Mouse (Mus musculus) induced T-regulatory cell, adult 2 months (primary cell): Measurements from ENCODE around the gene Ubxn11.
A peak's percentile ranks its signal among the peaks of the same experiment; 100 is the strongest.

ENCODE experiments used
- DNase-seq: peaks from one replicate; pipeline ENCODE4 v3.0.0-alpha.2; 2012; ENCODE audit warnings: low read depth

The Ubxn11 gene

DNA sequence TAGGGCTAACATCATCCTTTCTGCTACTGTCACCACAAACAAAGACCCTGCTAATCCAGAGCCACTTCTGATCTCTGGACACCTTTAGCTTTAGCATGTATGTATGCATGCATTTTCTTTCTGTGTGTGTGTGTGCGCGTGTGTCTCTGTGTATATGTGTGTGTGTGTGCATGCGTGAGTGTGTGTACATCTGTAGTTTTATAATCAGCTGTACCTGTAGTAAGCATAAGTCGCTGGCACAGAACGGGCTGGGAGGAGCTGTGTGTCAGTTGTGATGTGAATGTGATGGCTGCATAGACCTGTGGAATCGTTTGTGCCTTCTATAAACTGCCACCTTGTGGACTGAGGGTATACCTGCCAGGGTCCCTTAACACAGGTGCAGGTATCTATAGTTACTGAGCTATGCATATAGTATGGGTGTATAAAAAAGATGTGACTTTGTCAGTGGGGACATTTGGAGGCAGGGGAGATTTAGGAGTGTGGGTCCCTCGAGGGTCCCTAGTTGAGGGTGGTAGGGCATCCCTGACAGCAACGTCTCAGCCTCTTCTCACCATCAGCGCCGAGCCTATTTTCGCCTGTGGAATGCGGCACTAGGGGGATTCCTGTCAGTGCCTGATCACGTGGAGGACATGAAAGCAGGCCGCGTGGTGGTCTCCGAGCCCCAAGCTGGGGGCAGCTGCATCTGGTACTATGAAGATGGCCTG, 11.7 kb upstream of the Ubxn11 start:
- DNase-seq: peak; percentile 53

DNA sequence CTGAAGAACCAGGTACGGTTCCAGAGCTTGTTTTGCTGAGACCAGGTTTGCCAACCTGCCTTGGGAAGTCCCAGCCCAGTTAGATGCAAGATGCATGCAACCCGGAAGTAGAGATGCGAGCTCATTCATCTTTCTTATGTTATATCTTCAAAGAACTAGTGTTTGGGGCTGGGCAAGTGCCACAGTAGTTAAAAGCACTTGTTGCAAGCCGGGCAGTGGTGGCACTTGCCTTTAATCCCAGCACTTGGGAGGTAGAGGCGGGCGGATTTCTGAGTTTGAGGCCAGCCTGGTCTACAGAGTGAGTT, 11.2 kb upstream of the Ubxn11 start:
- DNase-seq: peak; percentile 71

DNA sequence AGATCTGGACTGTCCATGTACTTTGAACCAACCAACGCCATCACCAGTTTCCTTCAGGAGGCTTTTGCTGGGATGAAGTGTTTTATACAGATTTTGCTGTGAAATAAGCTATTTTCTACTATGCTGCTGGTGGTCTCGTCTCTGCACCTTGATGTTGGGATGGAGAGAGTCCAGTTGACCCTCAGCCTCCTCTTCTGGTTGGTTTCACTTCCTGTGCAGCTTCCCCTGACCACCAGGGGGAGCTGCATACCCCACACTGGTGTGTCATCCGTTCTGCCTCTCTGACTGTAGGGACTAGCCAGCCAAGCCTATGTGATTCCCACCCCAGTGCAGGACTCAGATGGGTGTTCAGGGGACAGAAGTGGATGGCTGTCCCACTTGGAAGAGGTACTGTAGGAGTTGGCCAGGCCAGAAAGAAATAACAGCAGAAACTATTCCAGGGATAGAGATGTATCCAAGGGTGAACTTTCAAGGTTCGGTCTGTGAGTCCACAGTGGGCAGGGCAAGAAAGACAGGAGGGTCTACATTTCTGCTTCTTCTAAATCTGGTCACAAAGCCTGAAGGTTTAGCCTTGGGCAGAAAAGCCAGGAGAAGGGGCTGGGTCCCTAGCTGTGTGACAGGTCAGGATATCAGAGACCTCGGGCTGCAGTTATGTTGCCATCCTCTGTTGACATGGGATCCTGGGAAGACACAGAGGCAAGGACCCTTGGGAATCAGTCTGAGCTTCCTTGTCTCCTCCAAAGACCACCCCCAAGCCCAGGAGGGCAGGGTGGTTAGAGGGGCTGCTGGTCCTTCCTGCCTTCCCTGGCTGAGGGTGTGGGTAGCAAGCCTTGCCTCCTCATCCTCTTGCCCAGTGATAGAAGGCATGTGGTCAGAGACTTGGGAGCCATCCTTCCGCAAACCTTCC, 9.7 kb upstream of the Ubxn11 start:
- peak; percentile 91 for DNase-seq

DNA sequence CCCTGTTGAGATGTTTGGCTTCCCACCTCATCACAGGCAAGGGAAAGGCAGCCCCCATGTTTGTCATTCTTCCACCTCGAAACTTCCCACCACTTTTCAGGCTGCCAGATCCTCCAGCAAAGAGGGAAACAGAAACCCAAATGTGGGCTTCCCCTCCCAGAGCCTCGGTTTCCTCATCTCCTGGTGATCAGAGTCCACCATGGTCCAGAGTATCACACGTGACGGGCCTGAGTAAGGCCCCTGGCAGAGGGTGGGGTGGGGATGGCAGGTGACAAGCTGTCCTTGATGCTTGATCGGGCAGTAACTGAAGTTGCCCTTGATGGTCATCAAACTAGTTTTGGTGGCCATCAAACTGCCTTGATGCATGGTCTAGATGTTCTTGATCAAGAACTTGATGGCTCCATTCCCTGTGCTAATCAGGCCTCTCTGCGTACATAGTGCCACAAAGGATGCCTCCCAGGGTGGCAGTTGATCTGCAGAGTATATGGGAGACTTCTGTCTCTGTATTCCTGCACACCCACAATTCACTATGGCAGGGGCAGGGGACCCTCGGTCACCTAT, 8.3 kb upstream of the Ubxn11 start:
- DNase-seq: peak; percentile 43

DNA sequence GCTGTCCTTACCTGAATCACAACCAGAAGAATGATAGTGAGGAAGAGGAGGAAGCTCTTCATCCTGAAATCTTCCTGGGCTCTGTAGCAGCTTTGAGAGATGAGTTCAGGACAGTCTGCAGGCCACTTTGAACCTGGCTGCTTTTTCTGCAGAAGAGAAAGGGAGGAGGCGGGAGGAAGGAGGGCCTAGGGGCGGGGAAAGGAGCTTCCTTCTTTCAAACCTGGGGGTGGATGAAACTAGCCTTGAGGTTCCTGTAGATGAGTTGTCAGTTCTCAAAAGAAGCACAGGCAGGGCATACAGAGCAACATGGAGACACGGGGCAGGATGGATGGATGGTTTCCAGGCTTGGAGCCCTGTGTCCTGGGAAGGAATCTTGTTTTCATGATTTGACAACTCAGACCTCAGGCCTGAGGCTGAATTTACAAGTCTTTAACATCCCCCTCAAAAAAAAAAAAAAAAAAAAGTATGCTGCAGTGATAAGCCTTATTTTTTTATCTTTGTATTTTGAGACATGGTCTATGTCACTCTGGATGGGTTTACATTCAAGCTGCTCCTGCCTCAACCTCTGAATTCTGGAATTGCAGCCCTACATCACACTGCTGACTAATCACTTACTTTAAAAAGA, 7.3 kb upstream of the Ubxn11 start, which contains the start of gene Cd52:
Cd52 (minus strand) TSS at position 160 of the 625 bp plus-strand sequence.
- DNase-seq: peak; percentile 92

DNA sequence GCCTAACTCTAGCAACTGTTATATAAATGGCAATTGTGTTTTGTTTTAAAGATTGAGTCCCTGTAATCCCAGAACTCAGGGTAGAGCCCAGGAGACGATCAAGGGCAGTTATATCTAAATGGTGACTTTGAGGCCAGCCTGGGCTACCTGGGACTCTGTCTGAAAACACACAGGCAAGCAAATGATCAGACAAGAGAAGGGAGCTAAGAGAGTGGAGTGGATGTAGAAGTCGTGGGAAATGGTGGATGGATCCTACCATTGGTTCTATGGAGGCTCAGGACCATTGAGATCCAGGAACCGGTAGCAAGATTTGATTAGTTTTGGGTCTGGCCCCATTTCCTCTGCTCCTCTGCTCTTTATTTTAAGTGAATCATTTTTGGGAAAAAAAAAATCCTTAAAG, 6.2 kb upstream of the Ubxn11 start:
- peak; percentile 55 for DNase-seq

DNA sequence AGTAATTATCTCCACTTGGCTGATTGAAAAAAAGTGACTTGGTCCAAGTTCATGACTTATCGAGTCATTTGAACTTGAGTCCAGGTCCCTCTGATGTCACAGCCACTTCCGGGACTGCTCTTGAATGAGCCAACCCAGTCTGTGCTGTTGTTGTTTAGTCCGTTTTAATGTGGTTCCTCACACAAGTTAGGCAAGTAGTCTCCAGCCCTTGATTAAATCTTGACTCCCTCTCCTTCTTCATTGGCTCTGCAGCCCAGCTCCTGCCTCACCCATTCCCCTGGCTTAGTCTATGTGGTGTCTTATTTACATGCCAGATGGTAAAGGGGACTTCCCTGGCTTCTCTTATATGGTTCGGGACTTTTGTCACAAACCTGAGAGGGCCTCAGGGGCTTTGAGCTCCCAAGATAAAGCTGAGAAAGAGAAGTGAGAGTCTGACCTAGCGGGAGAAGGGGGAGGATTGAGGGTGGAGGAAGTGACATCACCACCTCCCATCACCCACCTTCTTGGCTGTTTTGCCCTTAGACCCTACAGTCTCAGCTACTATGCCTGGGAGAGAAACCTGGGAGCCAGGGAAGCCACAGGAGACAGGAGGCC, 5.3 kb upstream of the Ubxn11 start:
- peak; percentile 94 for DNase-seq

DNA sequence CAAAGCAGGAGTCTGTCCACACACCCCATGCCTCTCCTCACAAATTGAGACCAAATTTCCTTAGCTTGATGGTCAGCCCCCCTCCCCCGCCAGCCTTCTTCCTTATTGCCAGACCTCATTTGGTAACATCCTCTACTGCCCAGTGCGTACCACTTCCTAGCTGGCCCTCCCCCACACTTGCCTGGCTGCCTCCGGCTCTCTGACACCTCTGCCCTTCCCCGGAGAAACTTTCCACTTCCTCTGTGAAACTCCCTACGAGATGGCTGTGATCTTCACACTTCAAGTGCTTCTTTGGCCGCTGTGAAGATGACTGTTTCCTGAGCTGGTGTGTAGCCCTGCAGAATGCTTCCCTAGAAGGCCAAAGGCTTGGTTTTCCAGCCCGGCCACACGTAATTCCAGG, 3.7 kb upstream of the Ubxn11 start:
- peak; percentile 95 for DNase-seq

DNA sequence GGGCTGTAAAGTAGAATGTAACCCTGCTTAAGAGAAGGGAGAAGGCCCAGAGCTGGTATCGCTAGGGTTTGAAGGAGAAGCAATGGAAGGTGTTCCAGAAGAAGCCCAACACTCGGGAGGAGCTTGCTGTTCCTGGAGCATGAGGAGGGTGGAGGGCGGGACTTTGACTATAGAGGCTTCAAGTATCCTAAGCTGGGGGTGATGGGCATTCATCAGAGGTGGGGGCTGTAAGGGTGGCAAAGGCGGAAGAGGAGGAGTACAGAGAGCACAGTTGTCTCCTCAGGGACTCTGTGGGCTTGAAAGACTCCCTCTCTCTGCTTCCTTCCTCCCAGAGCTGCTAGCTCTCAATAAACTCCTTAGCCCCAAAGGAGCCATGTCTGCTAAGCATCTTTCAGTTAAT, 2.1 kb upstream of the Ubxn11 start:
- peak; percentile 37 for DNase-seq

DNA sequence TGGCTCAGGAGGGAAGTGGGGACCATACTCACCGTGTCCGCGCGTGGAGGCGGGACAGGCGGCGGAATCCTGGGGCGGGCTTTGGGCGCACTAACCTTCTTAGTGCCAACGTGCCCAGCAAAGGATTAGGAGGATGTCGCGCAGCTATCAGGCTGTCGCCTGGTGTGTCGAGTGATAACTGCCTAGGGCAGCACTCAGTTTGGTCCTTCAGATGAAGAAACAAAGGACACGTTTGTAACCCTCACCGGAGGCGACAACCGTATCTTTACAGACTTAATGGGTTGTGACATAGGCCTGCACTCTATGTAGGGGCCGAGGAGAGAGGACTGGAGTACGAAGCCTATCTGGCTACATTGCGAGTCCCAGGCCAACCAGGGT, 361 bp downstream of the Ubxn11 start:
- no peak for DNase-seq

DNA sequence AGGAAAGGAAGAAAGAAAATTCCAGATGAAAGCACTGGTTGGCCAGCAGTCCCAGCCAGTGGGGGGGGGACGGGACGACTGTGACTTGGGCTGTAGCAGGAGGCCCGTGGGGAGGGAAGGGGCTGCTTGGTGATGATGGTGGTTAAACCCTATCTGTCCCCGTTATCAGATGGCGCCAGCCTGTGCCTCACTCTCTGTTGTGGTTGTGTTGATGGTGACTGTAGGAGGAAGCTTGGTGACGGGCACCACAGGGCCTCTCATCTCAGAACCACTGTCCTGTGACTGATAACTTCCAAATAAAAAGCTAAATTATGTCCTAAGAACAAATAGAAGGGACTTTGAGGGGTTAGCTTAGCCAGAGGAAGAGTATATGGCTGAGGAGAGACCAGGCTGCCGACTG, 3.7 kb downstream of the Ubxn11 start:
- peak; percentile 81 for DNase-seq

DNA sequence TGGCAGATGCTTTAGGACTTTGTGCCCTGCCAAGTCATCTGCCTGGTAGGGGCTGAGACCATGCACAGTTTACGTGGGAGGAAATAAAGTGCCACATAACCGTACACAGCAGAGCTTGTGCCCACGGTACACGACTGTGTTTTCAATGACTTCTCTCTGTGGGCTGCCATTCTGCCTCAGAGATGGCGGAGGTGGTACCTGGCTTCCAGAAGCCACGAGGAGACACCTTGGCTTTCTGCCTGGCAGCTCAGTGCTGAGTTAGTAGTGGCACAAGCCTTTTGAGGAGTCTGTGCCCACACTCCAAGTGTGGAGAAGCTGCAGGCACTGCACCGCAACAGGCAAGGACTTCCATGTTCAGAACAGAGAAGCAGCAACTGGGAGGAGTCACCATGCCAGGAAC, 5.4 kb downstream of the Ubxn11 start:
- peak; percentile 39 for DNase-seq

DNA sequence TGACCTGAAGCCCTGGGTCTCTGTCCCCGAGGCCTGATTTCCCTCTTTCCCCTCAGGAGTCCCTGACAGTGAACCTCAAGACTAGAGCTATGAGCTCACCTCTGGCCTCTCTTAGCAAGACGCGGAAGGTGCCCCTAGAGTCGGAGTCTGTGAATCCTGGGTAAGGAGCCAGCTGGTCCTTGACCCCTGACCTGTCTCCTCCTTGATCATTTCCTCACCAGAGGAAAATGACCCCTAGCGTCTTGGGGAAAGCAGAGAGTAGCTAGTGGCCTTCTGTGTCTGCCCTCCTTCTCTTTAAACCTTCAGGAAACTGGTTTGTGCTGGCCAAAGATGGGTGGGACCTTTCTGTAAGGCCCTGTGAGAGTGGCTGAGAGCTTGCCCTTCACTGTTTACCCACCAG, 5.8 kb downstream of the Ubxn11 start:
- no peak for DNase-seq

DNA sequence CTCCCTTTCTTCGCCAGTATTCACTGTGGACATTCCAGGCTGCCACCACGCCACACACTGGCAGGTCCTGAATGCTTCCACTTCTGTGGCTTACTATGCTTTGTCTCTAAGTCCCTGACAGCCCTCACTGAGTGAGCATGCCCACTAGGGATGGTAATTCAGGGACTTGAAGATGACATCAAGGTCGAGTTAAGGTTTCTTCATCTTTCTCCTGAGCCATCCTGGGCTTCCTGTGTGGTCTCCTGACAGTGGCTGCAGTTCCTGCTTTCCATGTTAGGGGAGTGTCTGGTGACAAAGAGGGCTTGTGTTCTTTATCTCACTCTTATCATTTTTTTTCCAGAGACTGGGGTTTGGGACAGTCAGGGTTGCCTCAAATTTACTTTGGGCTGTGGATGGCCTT, 8.3 kb downstream of the Ubxn11 start:
- DNase-seq: no peak

DNA sequence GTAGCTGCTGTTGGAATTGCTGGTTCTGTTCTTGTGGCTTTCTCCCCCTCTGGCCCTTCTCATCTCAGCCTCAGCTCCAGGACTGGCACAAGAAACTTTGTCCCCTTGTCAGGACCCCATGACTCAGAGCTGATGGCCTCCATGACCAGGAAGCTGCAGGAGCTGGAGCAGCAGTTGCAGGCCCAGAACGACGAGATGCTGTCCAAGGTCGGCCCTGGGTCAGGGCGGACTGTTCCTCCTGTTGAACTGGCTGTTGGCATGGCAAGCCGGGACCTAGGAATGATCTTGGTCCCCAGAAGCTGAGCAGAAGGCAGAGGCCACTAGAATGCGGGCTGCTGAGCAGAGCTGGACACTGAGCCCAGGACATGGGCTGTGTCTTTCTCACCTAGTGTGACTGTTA, 10.0 kb downstream of the Ubxn11 start:
- no peak for DNase-seq

DNA sequence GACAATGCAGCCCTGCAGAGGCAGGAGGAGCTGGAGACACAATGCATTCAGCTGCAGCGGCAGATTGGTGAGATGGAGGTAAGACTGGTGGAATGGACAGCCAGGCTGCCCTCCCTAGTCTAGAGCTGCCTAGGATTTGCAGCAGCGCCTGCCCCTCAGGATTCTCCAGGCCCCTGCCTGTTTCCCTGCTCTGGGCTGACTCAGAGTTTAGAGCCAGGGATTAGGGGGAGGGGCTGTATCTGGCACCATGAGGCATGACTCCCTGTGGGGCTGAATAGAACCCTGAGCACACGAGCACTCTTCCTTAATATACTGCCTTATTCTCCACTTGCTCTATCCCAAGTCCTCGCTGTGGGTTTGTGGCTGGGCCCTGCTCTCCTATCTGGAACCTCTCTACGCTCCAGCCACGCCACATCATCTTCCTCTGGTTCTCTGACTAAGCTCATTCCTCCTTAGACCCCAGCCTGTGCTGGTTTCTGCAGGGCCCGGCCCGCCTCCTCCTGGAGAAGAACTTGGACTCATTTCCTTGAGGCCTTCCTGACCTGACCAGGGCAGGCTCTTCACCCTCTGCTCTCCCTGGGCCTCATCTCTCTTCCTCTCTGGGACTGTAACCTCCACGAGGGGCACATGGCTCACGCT, 11.1 kb downstream of the Ubxn11 start:
- DNase-seq: no peak

DNA sequence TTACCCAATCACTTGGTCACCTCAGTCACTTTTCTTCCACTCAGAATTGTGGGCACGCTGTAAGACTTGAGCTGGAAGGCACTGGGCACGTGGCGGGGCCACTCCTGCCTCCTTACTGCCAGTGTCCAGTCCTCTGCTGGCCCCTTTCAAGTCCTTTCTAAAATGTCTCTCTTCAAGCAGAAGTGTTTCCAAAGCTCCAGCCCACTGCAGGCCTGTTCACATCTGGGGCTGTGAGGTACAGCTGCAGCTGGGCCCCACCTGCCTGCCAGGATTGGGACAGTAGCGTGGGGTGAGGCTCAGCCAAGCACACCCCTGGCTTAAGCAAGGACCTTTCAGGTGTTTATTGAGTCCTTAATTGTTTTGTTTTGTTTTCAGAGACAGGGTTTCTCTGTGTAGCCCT, 11.7 kb downstream of the Ubxn11 start:
- no peak for DNase-seq

DNA sequence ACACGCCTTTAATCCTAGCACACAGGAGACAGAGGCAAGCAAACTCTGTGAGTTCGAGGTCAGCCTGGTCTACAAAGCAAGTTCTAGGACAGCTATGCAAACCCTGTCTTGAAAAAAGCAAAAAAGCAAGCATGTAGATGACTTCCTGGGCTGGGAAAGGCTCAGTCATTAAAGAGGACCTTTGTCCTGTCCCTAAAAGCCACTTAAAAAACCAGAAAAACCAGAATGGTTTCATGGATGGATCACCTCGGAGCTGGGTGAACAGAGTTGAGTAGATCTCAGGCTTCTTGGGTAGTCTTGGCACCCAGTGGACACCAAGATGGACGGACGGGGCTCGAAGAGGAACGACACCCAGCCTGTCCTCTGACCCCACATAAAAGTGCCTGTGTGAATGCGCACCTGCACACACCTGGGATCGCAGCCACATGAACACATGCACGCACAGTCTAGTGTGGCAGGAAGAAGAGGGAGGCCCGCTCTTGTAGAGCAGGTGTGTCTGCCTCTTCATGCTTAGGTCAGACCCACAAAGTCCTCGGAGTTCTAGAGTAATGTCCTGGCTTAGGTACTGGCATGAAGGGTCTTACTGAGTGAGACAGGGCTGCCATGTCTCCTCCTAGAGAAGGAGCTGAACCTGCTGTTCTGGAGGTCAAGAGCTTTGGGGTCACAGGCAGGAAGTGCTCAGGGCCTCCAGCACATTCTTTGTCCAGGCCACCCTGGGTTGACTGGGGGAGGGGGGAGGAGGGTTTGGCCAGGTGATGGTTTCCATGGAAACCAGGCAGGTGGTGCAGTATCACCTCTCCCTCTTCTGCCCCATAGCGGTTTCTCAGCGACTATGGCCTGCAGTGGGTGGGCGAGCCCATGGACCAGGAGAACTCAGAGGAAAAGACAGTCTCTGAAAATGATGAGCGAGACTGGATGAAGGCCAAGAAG, 13.1 kb downstream of the Ubxn11 start:
- peak; percentile 52 for DNase-seq

DNA sequence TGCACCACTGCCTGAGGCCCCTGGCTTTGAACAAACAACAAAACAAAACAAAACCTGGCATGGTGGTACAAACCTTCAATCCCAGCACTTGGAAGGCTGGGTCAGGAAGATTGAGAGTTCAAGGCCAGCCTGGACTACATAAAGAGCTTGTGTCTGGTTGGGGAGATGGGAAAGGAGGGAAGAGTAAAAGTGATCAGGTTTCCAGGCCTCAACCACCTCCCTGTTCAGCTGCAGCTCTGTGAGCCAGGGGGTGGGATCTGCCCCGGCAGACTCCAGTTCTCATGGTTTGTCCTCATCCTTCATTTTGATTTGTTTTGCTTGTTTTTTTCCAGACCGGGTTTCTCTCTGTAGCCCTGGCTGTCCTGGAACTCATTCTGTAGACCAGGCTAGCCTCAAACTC, 14.1 kb downstream of the Ubxn11 start:
- DNase-seq: no peak

DNA sequence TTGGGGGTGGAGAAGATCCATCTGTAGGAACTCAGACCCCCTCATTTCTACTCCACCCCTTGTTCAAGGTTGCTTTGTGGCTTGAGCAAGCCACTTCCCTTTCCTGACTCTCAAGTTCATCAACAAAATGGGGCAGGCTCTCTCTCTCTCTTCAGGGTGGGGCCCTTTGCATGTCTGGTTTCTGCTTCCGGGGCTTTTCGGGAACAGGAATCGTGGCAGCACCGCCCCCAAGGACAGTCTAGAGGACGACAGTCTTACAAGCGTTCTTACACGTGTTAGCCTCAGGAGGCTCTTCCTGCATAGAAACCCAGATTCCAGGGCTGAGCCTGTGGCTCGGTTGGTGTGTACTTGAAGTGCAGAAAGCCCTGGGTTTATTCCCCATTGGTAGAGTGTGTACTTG, 14.6 kb downstream of the Ubxn11 start:
- DNase-seq: peak; percentile 94
